Mouse (Mus musculus): ENCODE measurements around the gene Commd3. TPM values are rescaled to one million over a fixed set of nuclear protein-coding genes. Genes with fewer than 3 reads are reported as not detected.

Gene Commd3
- polyA plus RNA-seq (2014; fragmentation: Nextera tagmentation; extraction: Ambion mirVana) = 187 and 198 TPM in 2 replicates

- Histone ChIP-seq H3K4me1 (replicated peaks; ENCODE audit: control insufficient read depth, insufficient read depth, low read length) (peaks cover 14% of the 10 kb centered on the region), H3K36me3 (replicated peaks; ENCODE audit: control insufficient read depth, insufficient read depth) (no peaks in the 10 kb centered on the region), H3K9ac (peak within 1 kb of the TSS; percentile 99), H3K27me3 (ENCODE audit: control insufficient read depth, insufficient read depth, low read length) (peaks cover 18% of the 10 kb centered on the region), H3K4me2 (replicated peaks) (peak within 1 kb of the TSS; percentile 92), H3K4me3 (replicated peaks; ENCODE audit: low read length) (peak within 1 kb of the TSS; percentile 94), H3K9me3 (ENCODE audit: control insufficient read depth, low read length) (no peaks in the 10 kb centered on the region), H3K27ac (peak within 1 kb of the TSS; percentile 100)
- under 1% methylated on average over 88 of the region's 91 CpGs for WGBS
- peak; percentile 96 for DNase-seq (ENCODE audit: low spot score)
- ATAC-seq (ENCODE audit: low FRiP score) = peak; percentile 91
These were observed at the start of gene Commd3 for GRCm38 (mm10) chr2:18672133-18672765. TSS of gene Commd3 (plus strand) at chr2:18672384.

- DNase-seq (ENCODE audit: low spot score) (no peak), ATAC-seq (ENCODE audit: low FRiP score) (no peak)
- Histone ChIP-seq H3K27ac (no peak overlapping the region), H3K9me3 (ENCODE audit: control insufficient read depth, low read length) (no peaks in the 10 kb centered on the region), H3K36me3 (replicated peaks; ENCODE audit: control insufficient read depth, insufficient read depth) (no peaks in the 10 kb centered on the region), H3K27me3 (ENCODE audit: control insufficient read depth, insufficient read depth, low read length) (no peaks in the 10 kb centered on the region), H3K4me2 (replicated peaks) (no peak overlapping the region), H3K4me1 (replicated peaks; ENCODE audit: control insufficient read depth, insufficient read depth, low read length) (no peaks in the 10 kb centered on the region), H3K4me3 (replicated peaks; ENCODE audit: low read length) (no peak overlapping the region), H3K9ac (no peak overlapping the region)
- WGBS = 71% methylated on average over 10 of the region's 10 CpGs
These were observed 49.0 kb upstream of the Commd3 start for GRCm38 (mm10) chr2:18623219-18623618.

GRCm38 (mm10) chr2:18630547-18630946, 41.6 kb upstream of the Commd3 start:
- DNase-seq (ENCODE audit: low spot score) (no peak), ATAC-seq (ENCODE audit: low FRiP score) (no peak)
- Histone ChIP-seq H3K4me2 (replicated peaks) (no peak overlapping the region), H3K9me3 (ENCODE audit: control insufficient read depth, low read length) (no peaks in the 10 kb centered on the region), H3K27ac (no peak overlapping the region), H3K9ac (no peak overlapping the region), H3K36me3 (replicated peaks; ENCODE audit: control insufficient read depth, insufficient read depth) (no peaks in the 10 kb centered on the region), H3K4me1 (replicated peaks; ENCODE audit: control insufficient read depth, insufficient read depth, low read length) (no peaks in the 10 kb centered on the region), H3K4me3 (replicated peaks; ENCODE audit: low read length) (no peak overlapping the region), H3K27me3 (ENCODE audit: control insufficient read depth, insufficient read depth, low read length) (no peaks in the 10 kb centered on the region)
- 80% methylated on average over 5 of the region's 5 CpGs for WGBS

GRCm38 (mm10) chr2:18635052-18635451, 37.1 kb upstream of the Commd3 start:
- H3K4me2 ChIP-seq (replicated peaks) = no peak overlapping the region
- DNase-seq (ENCODE audit: low spot score) (peak; percentile 76), ATAC-seq (ENCODE audit: low FRiP score) (peak; percentile 74)
- WGBS = 72% methylated on average over 8 of the region's 8 CpGs
- no peaks in the 10 kb centered on the region for H3K36me3 ChIP-seq (replicated peaks; ENCODE audit: control insufficient read depth, insufficient read depth)
- no peak overlapping the region for H3K9ac ChIP-seq
- H3K27me3 ChIP-seq (ENCODE audit: control insufficient read depth, insufficient read depth, low read length) = no peaks in the 10 kb centered on the region
- no peak overlapping the region for H3K4me3 ChIP-seq (replicated peaks; ENCODE audit: low read length)
- no peaks in the 10 kb centered on the region for H3K9me3 ChIP-seq (ENCODE audit: control insufficient read depth, low read length)
- H3K27ac ChIP-seq = no peak overlapping the region
- H3K4me1 ChIP-seq (replicated peaks; ENCODE audit: control insufficient read depth, insufficient read depth, low read length) = no peaks in the 10 kb centered on the region

GRCm38 (mm10) chr2:18648563-18648962, 23.6 kb upstream of the Commd3 start:
- Histone ChIP-seq H3K9ac (no peak overlapping the region), H3K9me3 (ENCODE audit: control insufficient read depth, low read length) (no peaks in the 10 kb centered on the region), H3K27ac (no peak overlapping the region), H3K27me3 (ENCODE audit: control insufficient read depth, insufficient read depth, low read length) (no peaks in the 10 kb centered on the region), H3K36me3 (replicated peaks; ENCODE audit: control insufficient read depth, insufficient read depth) (no peaks in the 10 kb centered on the region), H3K4me2 (replicated peaks) (no peak overlapping the region), H3K4me1 (replicated peaks; ENCODE audit: control insufficient read depth, insufficient read depth, low read length) (no peaks in the 10 kb centered on the region), H3K4me3 (replicated peaks; ENCODE audit: low read length) (no peak overlapping the region)
- WGBS = 80% methylated on average over 4 of the region's 4 CpGs
- ATAC-seq (ENCODE audit: low FRiP score) = no peak
- DNase-seq (ENCODE audit: low spot score) = no peak

GRCm38 (mm10) chr2:18654821-18655220, 17.4 kb upstream of the Commd3 start:
- Histone ChIP-seq H3K9me3 (ENCODE audit: control insufficient read depth, low read length) (no peaks in the 10 kb centered on the region), H3K4me1 (replicated peaks; ENCODE audit: control insufficient read depth, insufficient read depth, low read length) (no peaks in the 10 kb centered on the region), H3K36me3 (replicated peaks; ENCODE audit: control insufficient read depth, insufficient read depth) (no peaks in the 10 kb centered on the region), H3K4me3 (replicated peaks; ENCODE audit: low read length) (no peak overlapping the region), H3K27ac (no peak overlapping the region), H3K4me2 (replicated peaks) (no peak overlapping the region), H3K27me3 (ENCODE audit: control insufficient read depth, insufficient read depth, low read length) (no peaks in the 10 kb centered on the region), H3K9ac (no peak overlapping the region)
- no peak for DNase-seq (ENCODE audit: low spot score)
- WGBS = 82% methylated on average over 5 of the region's 5 CpGs
- ATAC-seq (ENCODE audit: low FRiP score) = no peak

- H3K27me3 ChIP-seq (ENCODE audit: control insufficient read depth, insufficient read depth, low read length) = no peaks in the 10 kb centered on the region
- H3K4me2 ChIP-seq (replicated peaks) = no peak overlapping the region
- no peak for DNase-seq (ENCODE audit: low spot score)
- no peak for ATAC-seq (ENCODE audit: low FRiP score)
- no peak overlapping the region for H3K9ac ChIP-seq
- no peak overlapping the region for H3K4me3 ChIP-seq (replicated peaks; ENCODE audit: low read length)
- H3K36me3 ChIP-seq (replicated peaks; ENCODE audit: control insufficient read depth, insufficient read depth) = no peaks in the 10 kb centered on the region
- no peaks in the 10 kb centered on the region for H3K4me1 ChIP-seq (replicated peaks; ENCODE audit: control insufficient read depth, insufficient read depth, low read length)
- H3K27ac ChIP-seq = no peak overlapping the region
- 95% methylated on average over 3 of the region's 3 CpGs for WGBS
- no peaks in the 10 kb centered on the region for H3K9me3 ChIP-seq (ENCODE audit: control insufficient read depth, low read length)
These were observed 8.2 kb upstream of the Commd3 start for GRCm38 (mm10) chr2:18664003-18664402.

- Histone ChIP-seq H3K27me3 (ENCODE audit: control insufficient read depth, insufficient read depth, low read length) (peaks cover 18% of the 10 kb centered on the region), H3K4me2 (replicated peaks) (peak overlapping the region; percentile 9; the same call in 1 of the 2 replicates), H3K9ac (no peak overlapping the region), H3K4me3 (replicated peaks; ENCODE audit: low read length) (no peak overlapping the region), H3K9me3 (ENCODE audit: control insufficient read depth, low read length) (no peaks in the 10 kb centered on the region), H3K4me1 (replicated peaks; ENCODE audit: control insufficient read depth, insufficient read depth, low read length) (peaks cover 13% of the 10 kb centered on the region), H3K27ac (no peak overlapping the region), H3K36me3 (replicated peaks; ENCODE audit: control insufficient read depth, insufficient read depth) (no peaks in the 10 kb centered on the region)
- DNase-seq (ENCODE audit: low spot score) (no peak), ATAC-seq (ENCODE audit: low FRiP score) (no peak)
- 10% methylated on average over 6 of the region's 6 CpGs for WGBS
These were observed 1.1 kb upstream of the Commd3 start for GRCm38 (mm10) chr2:18671041-18671440.

GRCm38 (mm10) chr2:18672766-18673164, 581 bp downstream of the Commd3 start:
- ATAC-seq (ENCODE audit: low FRiP score) = no peak

More at GRCm38 (mm10) chr2:18672766-18673164, 581 bp downstream of the Commd3 start:
- 2% methylated on average over 11 of the region's 11 CpGs for WGBS
- DNase-seq (ENCODE audit: low spot score) = no peak
- peaks cover 14% of the 10 kb centered on the region for H3K4me1 ChIP-seq (replicated peaks; ENCODE audit: control insufficient read depth, insufficient read depth, low read length)
- H3K36me3 ChIP-seq (replicated peaks; ENCODE audit: control insufficient read depth, insufficient read depth) = no peaks in the 10 kb centered on the region
- H3K9ac ChIP-seq = peak overlapping the region; percentile 99
- peaks cover 18% of the 10 kb centered on the region for H3K27me3 ChIP-seq (ENCODE audit: control insufficient read depth, insufficient read depth, low read length)
- peak overlapping the region; percentile 100 for H3K27ac ChIP-seq
- H3K4me3 ChIP-seq (replicated peaks; ENCODE audit: low read length) = peak overlapping the region; percentile 94
- H3K4me2 ChIP-seq (replicated peaks) = peak overlapping the region; percentile 92
- no peaks in the 10 kb centered on the region for H3K9me3 ChIP-seq (ENCODE audit: control insufficient read depth, low read length)

Measured in hindbrain, embryonic 14.5 days (tissue).